Mouse (Mus musculus) thymus, adult 2 months (tissue): ENCODE results near the gene Chit1.

ENCODE experiments used
- CTCF ChIP-seq: fragments of 200-500 bp; IDR thresholded peaks from 2 replicates; pipeline ENCODE4 v1.5.1; 2012; ENCODE audit warnings: mild to moderate bottlenecking, control low read depth, low read length, moderate library complexity, borderline replicate concordance; ENCODE audit not compliant: control insufficient read depth, poor library complexity, insufficient read depth; ENCODE audit errors: extremely low read depth
- POLR2A ChIP-seq: fragments of 200-500 bp; IDR thresholded peaks from 2 replicates; pipeline ENCODE4 v1.6.1; 2012; ENCODE audit warnings: mild to moderate bottlenecking, low read length, control low read depth, moderate library complexity; ENCODE audit not compliant: control insufficient read depth, poor library complexity, insufficient read depth; ENCODE audit errors: extremely low read depth

DNA sequence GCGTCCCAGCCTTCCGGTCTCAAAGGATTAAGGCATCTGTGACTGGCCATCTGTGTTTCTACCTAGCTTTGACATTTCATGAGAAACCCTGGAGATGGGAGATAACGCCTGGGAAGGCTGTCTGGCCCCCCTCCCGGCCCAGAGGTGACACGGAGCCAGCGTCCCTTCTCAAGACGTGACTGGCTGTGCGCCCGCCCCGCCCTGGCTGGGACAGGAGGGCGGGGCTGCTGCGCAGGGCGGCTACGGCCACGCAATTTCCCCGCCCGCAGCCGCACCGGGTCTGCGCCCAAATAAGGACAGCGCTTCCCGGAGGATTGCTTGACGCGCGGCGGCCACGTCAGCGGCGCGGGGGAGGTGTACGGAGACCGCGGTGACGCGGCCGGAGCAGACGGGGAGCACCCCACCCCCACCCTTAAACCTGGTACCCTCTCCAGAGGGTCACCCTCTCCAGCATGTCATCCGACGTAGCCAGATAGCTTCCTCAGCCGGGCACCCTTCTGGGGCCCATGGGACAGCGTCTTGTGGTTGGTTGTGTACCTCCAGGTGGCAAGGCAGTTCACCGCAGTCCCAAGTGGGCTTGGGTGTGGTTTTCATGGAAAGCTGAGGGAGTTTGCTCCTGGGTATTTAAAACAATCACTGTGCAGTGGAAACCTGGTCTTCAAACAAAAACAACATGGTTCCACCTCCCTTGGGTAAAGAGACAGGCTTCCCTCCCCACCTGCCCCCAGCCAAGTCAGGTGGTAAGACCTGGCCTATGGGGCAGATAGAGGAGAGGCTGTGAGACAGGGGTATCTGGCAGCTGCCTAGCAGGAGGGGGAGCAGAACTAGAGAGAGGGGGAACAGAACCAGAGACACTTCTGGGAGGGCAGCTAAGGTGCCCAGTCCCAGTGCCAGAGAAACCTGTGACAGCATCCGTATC, 17.9 kb upstream of the Chit1 start:
- TF ChIP-seq POLR2A, result 0 out of 2 replicates have a peak, but pooled peaks have one; percentile 42
- no peak; the same call in 1 of the 2 replicates for TF ChIP-seq CTCF
